Mouse (Mus musculus): Measurements from ENCODE around the gene Mmaa.

The Mmaa gene

GRCm38 (mm10) chr8:79288681-79289080 is 6.1 kb downstream of the Mmaa start:
- CTCF ChIA-PET, result interaction anchor here (0.6 kb wide), 1 partner anchor 259 kb away, joined by 3 read pairs; no protein-coding TSS in a partner anchor

GRCm38 (mm10) chr8:79288250-79288649 is 6.5 kb downstream of the Mmaa start:
- CTCF ChIA-PET, result interaction anchor here (0.6 kb wide), 1 partner anchor 258 kb away, joined by 3 read pairs; no protein-coding TSS in a partner anchor

GRCm38 (mm10) chr8:79286424-79286823 is 8.3 kb downstream of the Mmaa start:
- CTCF ChIA-PET, result no interaction called here

GRCm38 (mm10) chr8:79284626-79285025 is 10.1 kb downstream of the Mmaa start:
- CTCF ChIA-PET, result no interaction called here

GRCm38 (mm10) chr8:79281376-79281890 is 13.3 kb downstream of the Mmaa start:
- CTCF ChIA-PET, result no interaction called here

- CTCF ChIA-PET, result no interaction called here
Observed at GRCm38 (mm10) chr8:79277264-79277870, 17.4 kb downstream of the Mmaa start.

- CTCF ChIA-PET, result no interaction called here
Observed at GRCm38 (mm10) chr8:79274940-79275339, 19.8 kb downstream of the Mmaa start.

- CTCF ChIA-PET, result no interaction called here
Observed at GRCm38 (mm10) chr8:79273776-79274175, 21.0 kb downstream of the Mmaa start.

GRCm38 (mm10) chr8:79272676-79273075 is 22.1 kb downstream of the Mmaa start:
- CTCF ChIA-PET, result no interaction called here

- CTCF ChIA-PET, result no interaction called here
Observed at GRCm38 (mm10) chr8:79268921-79269320, 25.8 kb downstream of the Mmaa start.

GRCm38 (mm10) chr8:79261920-79262319 is 32.8 kb downstream of the Mmaa start:
- CTCF ChIA-PET, result no interaction called here

GRCm38 (mm10) chr8:79256076-79256705 is 38.5 kb downstream of the Mmaa start:
- CTCF ChIA-PET, result no interaction called here

GRCm38 (mm10) chr8:79253742-79254141 is 41.0 kb downstream of the Mmaa start:
- CTCF ChIA-PET, result no interaction called here

- CTCF ChIA-PET, result no interaction called here
Observed at GRCm38 (mm10) chr8:79248470-79248869, 46.3 kb downstream of the Mmaa start, which contains the start of gene 1700011L22Rik. TSS of gene 1700011L22Rik (minus strand) at chr8:79248570.

- CTCF ChIA-PET, result no interaction called here
Observed at GRCm38 (mm10) chr8:79243422-79243821, 51.3 kb downstream of the Mmaa start.

- CTCF ChIA-PET, result no interaction called here
Observed at GRCm38 (mm10) chr8:79239996-79240395, 54.7 kb downstream of the Mmaa start.

GRCm38 (mm10) chr8:79239320-79239719 is 55.4 kb downstream of the Mmaa start:
- CTCF ChIA-PET, result no interaction called here

- CTCF ChIA-PET, result interaction anchor here (0.6 kb wide), 1 partner anchor 1990 kb away, joined by 3 read pairs; no protein-coding TSS in a partner anchor
Observed at GRCm38 (mm10) chr8:79229266-79229888, 65.4 kb downstream of the Mmaa start.

- CTCF ChIA-PET, result no interaction called here
Observed at GRCm38 (mm10) chr8:79227916-79228315, 66.8 kb downstream of the Mmaa start.

GRCm38 (mm10) chr8:79227194-79227593 is 67.5 kb downstream of the Mmaa start:
- CTCF ChIA-PET, result no interaction called here

GRCm38 (mm10) chr8:79226046-79226445 is 68.7 kb downstream of the Mmaa start:
- CTCF ChIA-PET, result no interaction called here

GRCm38 (mm10) chr8:79225586-79225985 is 69.2 kb downstream of the Mmaa start:
- CTCF ChIA-PET, result no interaction called here

GRCm38 (mm10) chr8:79224363-79224762 is 70.4 kb downstream of the Mmaa start:
- CTCF ChIA-PET, result no interaction called here

Data from spleen, embryonic (tissue).